Mouse (Mus musculus): ENCODE data around the gene Golga1.
A peak's percentile ranks its signal among the peaks of the same experiment; 100 is the strongest.

Golga1 gene

DNA sequence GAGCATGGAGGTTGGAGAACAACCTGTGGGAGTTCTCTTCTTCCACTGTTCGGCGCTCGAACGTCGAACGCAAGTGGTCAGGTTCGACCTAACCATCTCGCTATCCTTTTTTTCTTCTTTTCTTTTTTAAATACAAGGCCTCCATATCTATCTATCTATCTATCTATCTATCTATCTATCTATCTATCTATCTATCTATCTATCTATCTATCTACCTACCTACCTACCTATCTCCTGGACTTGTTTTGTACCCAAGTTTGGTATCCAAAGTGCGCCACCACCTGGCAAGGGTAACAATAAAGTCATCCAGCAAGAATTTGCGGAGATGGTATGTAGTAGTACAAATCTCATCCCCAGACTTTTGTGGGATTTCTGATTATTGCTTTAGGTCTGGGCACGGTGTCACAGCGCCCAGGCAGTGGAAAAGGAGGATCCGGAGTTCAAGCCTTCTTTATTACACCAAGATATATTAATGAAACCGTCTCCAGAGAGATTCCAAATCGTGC is 59.7 kb downstream of the Golga1 start, which contains the start of gene Rpl35:
Gene Rpl35, minus strand, starts transcription at position 51 of the 506 bp plus-strand sequence.
- peak in 1 of 2 experiments; percentile 34 for DNase-seq

- DNase-seq, result peak; percentile 86 to 87
These were observed 60.4 kb downstream of the Golga1 start, which contains the start of gene Arpc5l for GRCm38 (mm10) chr2:39004880-39005435. Gene Arpc5l, plus strand, starts transcription at chr2:39005348.

GRCm38 (mm10) chr2:39004372-39004771 is 61.0 kb downstream of the Golga1 start:
- DNase-seq, result peak in 1 of 2 experiments; percentile 31

- DNase-seq, result no peak
These were observed 61.8 kb downstream of the Golga1 start for GRCm38 (mm10) chr2:39003512-39003911.

- DNase-seq, result no peak
These were observed 62.2 kb downstream of the Golga1 start for GRCm38 (mm10) chr2:39003106-39003505.

DNA sequence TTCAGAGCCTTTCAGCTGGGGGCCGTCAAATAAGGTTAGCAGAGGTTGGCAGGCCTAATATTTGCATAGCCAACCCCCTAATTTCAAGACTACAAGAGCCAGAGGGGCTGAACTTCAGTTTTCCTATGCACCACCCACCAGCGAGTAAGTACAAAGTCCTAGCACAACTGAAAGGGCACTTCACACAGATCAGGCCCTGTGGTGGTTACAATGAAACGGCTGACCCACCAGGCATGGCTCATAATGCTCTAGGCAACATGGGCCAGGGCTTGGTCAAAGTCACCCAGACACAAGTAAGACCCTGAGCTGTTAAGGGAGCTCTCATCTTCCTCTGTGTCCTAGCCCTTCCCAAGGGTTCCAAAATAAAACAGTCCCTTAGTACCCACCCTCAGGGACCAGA is 63.5 kb downstream of the Golga1 start:
- DNase-seq, result no peak

DNA sequence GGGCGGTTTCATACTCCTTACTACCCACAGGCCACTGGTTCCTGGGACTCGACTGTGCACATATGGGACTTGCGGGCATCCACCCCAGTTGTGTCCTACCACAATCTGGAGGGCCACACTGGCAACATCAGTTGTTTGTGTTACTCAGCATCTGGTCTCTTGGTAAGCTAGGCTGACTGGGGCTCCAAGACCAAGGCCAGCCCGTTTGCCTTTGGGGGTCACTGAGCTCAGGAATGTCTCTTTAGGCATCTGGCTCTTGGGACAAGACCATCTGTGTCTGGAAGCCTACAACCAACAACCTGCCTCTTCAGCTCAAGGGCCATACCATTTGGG is 64.8 kb downstream of the Golga1 start:
- DNase-seq, result no peak

DNA sequence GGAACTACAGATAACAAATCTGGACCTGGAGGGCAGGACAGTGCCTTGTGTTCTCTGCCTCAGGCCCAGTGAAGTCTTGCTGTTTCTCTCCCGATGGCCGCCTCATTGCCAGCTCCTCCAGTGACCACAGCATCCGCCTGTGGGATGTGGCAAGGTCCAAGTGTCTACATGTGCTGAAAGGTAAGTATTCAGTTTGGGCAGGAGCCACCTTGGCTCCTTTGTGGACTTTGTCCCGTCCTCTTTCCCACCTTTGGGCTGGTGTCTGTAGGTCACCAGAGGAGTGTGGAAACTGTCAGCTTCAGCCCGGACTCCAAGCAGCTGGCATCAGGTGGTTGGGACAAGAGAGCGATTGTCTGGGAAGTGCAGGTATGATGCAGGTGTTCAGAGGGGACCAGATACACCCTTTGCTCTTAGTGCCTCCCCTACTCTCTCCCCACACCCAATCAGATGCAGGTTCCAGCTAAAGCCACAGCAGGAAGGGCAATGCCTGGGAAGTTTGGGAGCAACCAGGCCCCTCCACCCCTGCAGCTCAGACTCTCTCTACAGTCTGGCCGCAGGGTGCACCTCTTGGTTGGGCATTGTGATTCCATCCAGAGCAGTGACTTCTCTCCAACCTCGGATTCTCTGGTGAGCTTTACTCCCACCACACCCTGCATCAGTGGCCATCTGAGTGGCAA is 65.3 kb downstream of the Golga1 start:
- no peak for DNase-seq

- DNase-seq, result no peak
These were observed 66.0 kb downstream of the Golga1 start for GRCm38 (mm10) chr2:38999381-38999780.

DNA sequence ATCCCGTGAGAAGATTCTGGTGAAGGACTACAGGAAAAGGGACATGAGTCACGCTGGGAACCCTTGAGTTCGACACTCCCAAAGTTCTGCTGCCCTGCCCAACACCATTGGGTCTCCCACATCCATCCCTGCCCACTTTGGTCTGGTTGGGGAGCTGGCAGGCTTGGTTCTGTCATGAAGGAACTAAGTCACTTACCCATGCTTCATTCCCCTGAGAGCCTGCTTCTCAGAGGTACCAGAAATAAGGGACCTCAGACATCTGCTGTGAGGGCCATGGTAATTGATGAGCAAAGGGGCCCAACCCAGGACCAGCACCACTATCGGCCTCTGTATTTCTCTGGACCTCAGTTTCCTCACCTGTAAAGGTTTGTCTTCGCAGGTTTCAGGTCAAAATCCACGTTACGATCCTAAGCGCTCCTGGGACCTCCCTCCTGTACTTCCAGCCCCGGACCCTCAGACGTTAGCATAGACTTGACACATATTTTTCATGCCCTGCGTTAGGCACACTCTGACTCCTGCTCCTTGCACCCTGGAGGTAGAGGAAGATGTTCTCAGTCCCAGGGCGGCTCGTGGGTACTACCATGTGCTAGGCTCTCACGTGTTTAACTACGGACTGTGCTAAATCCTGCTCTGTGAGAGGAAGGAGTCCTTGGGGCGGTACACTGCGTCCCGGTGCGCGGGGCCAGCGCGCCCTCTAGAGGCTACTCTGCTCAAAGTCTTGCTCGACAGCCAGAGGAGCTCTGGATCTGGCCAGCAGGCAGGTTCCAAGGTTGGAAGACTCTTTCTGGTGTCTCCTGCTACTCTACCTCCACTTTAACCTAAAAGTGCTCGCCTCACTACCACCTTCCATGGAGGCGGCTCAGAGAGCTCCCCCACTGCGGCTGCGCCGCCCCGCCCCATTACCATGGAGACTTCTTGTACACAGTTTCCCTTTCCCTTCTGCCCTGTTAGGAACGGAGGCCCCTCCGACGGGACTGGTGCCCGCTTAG is 67.7 kb downstream of the Golga1 start, which contains the start of gene Wdr38:
Gene Wdr38, plus strand, starts transcription at position 91 of the 989 bp plus-strand sequence.
- peak; percentile 69 to 78 for DNase-seq

GRCm38 (mm10) chr2:38992452-38992851 is 72.9 kb downstream of the Golga1 start:
- DNase-seq, result no peak

GRCm38 (mm10) chr2:38992004-38992403 is 73.3 kb downstream of the Golga1 start:
- no peak for DNase-seq

- no peak for DNase-seq
These were observed 76.4 kb downstream of the Golga1 start for GRCm38 (mm10) chr2:38988929-38989328.

DNA sequence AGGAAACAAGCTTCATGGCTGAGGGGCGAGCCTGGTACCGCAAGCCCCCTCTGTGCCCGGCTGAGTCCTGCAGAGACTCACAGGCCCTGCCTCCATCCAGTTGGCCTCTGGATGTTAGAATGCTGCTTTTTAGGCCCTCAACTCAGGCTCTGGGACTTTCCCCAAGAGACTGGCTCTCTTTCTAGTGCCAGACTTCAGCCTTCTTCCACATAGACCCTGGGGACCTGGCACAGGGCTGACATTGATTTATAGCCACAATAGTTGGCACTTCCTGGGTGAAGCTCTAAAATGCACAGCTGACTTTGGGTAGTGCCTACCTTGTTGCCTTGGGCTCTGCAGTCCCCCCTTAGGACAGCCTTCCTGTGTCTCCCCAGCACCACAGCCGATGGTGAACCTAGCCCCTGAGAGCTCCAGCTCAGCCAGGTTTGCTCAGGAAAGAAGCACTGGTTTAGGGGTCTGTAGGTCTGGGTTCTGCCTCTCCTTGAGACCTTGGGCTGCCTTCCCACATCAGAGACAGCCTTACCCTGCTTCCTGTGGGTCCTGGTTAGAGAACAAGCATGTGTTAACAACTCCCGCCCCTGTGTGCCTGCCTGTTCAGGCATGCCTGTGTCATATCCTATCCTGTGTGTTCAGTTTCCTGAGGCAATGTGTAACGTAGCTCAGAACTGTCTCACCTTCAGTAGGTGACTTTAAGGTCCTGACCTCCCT is 77.4 kb downstream of the Golga1 start:
- DNase-seq, result peak in 1 of 2 experiments; percentile 49

DNA sequence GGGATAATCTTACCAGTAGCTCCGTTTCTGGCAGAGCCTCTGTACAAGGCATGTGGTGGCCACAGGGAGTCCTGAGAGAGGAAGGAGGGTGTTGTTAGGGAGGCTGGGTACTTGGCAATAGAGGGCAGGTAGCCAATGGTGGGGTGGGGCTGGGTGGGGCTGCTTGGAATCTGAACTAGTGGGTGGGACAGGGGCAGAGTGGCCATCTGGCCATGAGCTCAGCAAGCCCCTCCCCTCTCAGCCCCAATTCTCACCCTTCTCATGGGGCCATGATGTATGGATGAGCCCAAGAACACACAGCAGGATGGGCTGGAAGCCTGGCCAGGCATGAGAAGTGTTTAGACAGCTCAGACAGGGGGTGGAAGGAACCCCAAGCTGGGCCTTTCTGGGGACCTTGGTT is 78.0 kb downstream of the Golga1 start:
- no peak for DNase-seq

GRCm38 (mm10) chr2:38986580-38986979 is 78.8 kb downstream of the Golga1 start:
- DNase-seq, result no peak

- DNase-seq, result no peak
These were observed 81.9 kb downstream of the Golga1 start for GRCm38 (mm10) chr2:38983456-38983855.

DNA sequence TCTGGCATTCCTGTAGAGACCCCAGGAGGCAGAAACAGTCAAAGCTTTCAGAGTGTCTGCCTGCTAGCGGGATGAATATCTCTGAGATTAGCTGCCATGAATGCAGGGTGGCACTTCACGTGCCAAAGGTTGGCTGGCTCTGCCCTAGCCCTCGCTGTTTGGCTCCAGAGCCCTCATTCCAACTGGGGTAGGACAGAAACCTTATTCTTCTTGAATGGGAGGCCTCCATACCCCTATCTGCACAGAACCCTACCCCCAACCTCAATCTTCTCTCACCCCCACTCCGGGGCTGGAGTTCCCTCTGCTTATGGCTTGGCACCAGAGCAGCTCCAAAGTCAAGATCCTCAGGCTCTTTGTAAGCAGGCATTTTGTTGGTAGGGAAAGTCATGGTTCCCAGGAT is 87.5 kb downstream of the Golga1 start:
- no peak for DNase-seq

DNA sequence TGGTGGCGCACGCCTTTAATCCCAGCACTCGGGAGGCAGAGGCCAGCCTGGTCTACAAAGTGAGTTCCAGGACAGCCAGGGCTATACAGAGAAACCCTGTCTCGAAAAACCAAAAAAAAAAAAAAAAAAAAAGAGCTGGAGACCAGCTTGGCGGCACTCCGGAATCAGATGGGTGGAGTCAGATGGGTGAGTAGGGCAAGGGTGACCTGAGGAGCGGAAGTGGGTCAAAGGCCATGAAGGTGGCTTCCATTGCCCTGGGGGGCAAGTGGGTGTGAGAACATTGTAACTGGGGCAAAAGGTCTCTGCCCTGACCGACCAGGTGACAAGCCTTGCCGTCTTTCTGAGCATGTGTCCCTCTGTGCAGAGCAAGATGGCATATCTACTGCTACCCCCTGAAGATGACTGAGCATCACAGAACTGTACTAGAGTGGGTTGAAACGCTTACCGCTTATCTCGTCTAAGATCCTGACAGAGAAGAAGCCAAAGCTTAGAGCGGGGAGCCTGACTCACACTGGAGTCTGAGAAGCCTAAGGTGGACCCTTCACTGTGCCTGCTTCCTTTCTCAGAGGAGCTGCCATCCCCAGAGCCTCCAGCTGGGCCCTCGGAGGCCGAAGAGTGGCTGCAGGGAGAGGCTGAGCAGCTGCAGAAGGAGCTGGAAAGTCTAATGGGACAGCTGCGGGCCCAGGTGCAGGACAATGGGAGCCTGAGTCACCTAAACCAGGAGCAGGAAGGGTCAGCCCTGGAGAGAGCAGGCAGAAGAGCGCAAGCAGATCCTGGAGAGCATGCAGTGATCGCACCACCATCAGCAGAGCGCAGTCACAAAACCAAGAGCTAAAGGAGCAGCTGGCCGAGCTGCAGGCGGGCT is 89.2 kb downstream of the Golga1 start:
- no peak for DNase-seq

DNA sequence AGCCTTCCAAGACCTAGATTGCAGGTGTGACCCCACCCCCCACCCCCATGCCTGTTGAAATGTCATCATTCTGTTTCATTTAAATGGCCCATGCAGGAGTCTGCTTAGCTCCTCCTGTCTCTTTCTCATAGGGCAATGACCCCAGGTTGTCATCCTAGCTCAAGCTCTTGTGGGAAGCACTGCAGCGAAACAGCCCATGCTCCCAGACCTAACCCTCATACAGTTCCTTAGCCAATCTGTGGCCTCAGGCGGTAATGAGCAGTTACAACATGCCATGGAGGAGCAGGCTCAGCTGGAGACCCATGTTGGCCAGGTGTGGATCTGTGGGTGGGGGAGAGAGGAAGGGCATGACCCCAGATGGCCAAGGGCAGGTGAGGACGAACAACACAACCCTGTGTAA is 90.2 kb downstream of the Golga1 start:
- DNase-seq, result no peak

DNA sequence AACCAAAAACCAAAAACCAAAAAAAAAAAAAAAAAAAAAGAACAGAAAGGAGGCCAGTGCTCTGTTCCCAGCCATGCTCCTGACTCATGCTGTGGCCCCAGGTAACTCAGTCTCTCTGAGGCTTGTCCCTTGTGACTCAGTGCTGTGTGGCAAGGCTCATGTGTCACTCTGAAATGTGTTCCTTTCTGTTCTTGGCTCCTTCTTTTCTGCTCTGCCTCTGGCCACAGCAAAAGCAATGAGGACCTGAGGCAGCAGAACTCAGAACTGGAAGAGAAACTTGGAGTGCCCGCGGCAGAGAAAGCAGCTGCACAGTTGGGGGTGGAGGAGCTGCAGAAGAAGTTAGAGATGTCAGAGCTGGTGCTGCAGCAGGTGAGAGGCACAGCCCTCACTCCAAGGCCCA is 91.2 kb downstream of the Golga1 start:
- DNase-seq, result no peak

DNA sequence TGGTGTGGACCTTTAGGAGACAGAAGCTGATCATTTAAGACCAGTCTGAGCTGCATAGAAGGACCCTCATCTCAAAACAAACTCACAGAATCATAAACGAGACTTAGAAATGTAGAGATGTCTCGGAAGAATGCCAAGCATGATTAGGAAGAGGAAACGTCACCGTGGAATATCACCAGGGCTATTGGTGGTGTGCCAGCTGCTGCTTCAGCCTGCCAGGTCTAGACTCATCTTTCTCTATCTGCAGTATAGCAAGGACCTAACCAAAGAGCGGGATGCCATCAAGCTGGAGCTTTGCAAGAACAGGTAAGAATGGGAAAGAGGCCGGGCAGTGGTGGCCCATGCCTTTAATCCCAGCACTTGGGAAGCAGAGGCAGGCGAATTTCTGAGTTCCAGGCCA is 91.6 kb downstream of the Golga1 start:
- DNase-seq, result no peak

Measured in thymus, adult 18-20 months (tissue).